Mouse (Mus musculus): ENCODE measurements around the gene Fam227a.
"Not testable (repeated sequence)": the region's sequence is repeated elsewhere in the genome, so short reads cannot be mapped to it uniquely, and the experiment has no call there.

Gene Fam227a

GRCm38 (mm10) chr15:79683707-79684465 is 25.1 kb upstream of the Fam227a start:
- DNase-seq (ENCODE audit: low spot score in 2 of 2) = no peak

DNA sequence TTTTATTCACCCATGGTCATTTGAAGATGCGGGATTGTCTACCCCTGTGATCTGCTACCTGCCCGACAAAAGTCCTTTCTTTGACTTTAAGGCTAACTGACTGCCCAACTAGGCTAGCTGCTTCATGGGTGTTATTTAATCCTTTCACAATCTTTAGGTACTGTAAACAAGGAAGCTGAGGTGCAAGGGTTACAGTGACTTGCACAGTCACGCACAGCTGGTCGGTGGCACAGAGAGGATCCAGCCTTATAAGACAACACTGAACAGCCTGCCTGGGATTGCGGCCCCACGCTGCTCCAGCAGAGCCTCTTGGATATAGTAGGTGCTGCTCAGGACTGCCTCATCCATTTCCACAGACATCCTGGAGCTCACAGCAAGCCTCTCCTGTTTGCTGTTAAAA is 24.4 kb upstream of the Fam227a start:
- no peak for DNase-seq (ENCODE audit: low spot score in 2 of 2)

- DNase-seq (ENCODE audit: low spot score in 2 of 2) = no peak
Measured at GRCm38 (mm10) chr15:79681973-79682372, 23.2 kb upstream of the Fam227a start.

DNA sequence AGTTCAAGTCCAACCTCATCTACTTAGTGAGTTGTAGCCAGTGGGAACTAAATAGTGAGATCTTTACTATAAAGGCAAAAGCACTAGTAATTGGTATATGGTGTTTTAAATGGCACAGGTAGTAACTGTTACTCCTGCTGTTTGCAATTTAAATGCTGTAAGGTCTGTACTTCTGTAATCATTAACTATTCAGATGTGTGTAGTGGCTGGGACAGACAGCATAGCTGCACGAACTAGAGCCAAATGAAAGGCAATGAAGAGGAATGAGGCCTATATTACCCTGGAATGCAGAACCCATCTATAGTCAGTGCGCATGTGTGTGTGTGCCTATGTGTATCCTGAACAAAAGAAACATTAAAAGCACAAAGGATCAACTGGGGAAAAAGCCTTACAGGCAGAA is 19.2 kb upstream of the Fam227a start:
- no peak for DNase-seq (ENCODE audit: low spot score in 2 of 2)

DNA sequence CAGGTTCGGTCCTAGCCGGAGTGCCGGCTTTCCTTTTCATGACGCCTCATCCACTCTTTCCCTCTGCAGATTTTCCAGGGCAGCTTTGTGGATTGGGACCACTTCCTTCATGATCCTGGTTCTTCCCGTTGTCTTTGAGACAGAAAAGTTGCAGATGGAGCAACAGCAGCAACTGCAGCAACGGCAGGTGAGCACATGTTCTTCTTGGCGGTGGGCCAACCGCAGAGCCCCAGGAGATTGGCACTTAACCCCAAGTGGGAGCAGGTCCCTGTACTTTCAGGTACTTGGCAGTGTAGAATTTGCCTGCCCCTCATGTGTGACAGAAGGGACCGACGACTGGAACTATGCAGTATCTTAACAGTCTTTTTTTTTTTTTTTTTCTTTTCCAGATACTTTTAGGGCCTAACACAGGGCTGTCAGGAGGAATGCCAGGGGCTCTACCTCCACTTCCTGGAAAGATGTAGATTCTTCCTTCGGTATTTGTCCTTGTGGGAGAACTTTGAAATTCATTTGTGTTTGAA is 13.1 kb upstream of the Fam227a start:
- DNase-seq (ENCODE audit: low spot score in 2 of 2) = not testable (repeated sequence)

- DNase-seq (ENCODE audit: low spot score in 2 of 2) = no peak
Measured at GRCm38 (mm10) chr15:79670972-79671299, 12.2 kb upstream of the Fam227a start.

- peak; percentile 93 for DNase-seq (ENCODE audit: low spot score in 2 of 2)
Measured at GRCm38 (mm10) chr15:79670249-79670971, 11.7 kb upstream of the Fam227a start, which contains the start of gene Tomm22. Gene Tomm22, plus strand, starts transcription at chr15:79670861.

DNA sequence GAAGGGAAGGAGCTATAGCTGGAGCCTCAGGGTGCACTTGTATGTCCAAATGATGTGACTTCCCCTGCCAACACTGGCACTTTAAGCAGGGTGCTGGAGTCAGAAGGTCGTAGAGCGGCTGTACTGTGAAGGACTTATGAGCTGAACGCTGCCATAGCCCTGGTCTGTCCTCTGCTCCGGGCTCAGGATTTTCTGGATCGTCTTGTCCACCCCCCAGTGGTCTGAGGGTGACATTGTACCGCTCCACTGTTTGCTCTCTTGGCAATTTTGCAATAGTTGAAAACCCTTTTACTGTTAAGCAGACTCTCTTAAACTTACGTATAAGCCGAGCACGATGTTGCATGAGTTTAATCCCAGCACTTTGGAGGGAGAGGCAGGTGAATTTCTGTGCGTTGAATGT is 10.4 kb upstream of the Fam227a start:
- no peak for DNase-seq (ENCODE audit: low spot score in 2 of 2)

GRCm38 (mm10) chr15:79664666-79665065 is 5.9 kb upstream of the Fam227a start:
- no peak for DNase-seq (ENCODE audit: low spot score in 2 of 2)

- DNase-seq (ENCODE audit: low spot score in 2 of 2) = peak in 1 of 2 experiments; percentile 43
Measured at GRCm38 (mm10) chr15:79661852-79662251, 3.1 kb upstream of the Fam227a start.

DNA sequence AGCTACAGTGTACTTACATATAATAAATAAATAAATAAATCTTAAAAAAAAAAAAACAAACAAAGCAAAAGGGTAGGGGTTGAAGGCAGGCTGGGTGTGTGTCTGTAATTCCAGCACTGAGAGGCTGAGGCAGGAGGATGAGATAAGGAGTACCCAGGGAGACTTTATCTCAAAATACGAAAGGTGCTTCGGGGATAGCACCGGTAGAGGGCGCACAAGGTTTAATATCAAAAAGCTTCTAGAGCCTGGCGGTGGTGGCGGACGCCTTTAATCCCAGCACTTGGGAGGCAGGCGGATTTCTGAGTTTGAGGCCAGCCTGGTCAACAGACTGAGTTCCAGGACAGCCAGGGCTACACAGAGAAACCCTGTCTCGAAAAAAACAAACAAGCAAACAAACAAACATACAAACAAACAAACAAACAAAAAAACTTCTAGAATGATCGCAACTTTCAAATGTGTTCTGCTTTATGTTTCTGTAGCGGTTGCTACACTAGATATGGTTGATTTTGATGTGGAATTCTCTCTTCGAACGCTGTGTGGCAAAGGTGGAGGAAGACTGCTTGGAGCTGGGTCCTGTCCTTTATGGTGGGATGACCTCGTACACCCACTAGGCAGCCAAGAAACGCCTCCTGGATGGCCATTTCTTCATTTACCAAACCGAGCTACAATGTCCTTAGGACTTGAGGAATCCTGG is 772 bp downstream of the Fam227a start:
- peak; percentile 75 to 86 for DNase-seq (ENCODE audit: low spot score in 2 of 2)

DNA sequence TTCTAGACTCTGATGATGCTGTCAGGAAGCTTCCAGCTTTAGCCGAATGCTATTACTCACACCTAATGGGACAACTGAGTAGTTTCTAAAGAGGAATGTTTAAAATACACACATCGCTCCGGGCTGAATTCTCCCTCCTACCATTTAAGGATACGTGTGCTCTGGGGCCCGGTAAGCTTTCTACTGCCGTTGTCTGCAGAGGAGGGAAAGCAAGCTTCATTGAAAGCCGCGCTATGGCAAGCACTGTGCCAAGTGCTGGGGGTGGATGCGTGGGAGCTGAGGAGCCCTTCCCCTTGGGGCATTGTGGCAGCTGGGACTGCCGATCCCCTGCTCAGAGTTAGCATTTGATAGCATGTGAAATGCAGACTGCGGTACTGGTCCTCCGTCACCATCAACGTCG is 2.3 kb downstream of the Fam227a start:
- no peak for DNase-seq (ENCODE audit: low spot score in 2 of 2)

DNA sequence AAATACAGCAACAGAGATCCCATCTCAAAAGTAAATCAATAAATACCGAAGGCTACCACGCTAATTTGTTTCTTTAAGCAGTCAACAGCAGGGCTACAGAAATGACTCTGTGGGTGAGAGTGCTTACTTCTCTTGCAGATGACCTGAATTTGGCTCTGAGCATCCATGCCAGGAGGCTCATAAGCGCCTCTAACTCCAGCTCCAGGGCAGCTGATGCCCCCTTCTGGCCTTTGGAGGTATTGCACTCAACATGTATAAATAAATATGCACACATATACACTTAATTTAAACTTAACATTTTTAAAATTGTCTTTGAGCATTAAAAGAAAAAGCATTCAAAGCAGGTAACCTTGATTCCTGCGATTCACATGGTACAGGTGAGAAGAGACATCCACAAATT is 7.3 kb downstream of the Fam227a start:
- no peak for DNase-seq (ENCODE audit: low spot score in 2 of 2)

DNA sequence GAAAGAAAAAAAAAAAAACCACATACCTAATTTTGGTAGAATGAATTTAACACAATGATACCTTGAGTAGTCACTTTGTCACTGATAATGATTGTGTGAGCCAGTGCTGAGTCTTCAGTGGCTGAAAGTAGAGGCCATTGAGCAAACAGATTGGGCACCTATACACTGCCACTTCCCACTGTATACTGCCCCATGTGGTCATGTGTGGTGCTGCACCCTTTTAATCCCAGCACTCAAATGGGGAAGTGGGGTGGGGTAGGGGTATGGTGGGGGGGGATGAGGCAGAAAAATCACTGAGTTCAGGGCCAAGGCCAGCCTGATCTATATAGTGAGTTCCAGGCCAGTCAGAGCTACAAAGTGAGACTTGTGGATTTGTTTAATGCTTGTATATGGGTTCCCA is 8.2 kb downstream of the Fam227a start:
- peak; percentile 29 to 58 for DNase-seq (ENCODE audit: low spot score in 2 of 2)

- DNase-seq (ENCODE audit: low spot score in 2 of 2) = no peak
Measured at GRCm38 (mm10) chr15:79648130-79648529, 10.6 kb downstream of the Fam227a start.

DNA sequence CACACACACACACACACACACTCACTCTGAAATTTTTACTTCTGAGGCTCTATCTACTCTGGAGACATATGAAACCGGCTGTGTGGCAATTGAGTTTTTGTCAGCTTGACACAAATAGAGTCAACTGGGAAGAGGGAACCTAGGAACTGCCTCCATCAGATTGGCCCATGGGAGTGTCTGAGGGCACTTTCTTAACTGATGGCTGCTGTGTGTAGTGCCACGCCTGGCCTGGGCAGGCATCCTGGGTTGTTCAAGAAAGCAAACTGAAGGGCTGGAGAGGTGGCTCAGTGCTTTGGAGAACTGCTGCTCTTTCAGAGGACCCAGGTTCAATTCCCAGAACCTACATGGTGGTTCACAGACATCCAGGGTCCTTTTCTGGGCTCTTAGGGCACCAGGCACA is 13.3 kb downstream of the Fam227a start:
- DNase-seq (ENCODE audit: low spot score in 2 of 2) = no peak

- DNase-seq (ENCODE audit: low spot score in 2 of 2) = no peak
Measured at GRCm38 (mm10) chr15:79641135-79641817, 17.5 kb downstream of the Fam227a start.

DNA sequence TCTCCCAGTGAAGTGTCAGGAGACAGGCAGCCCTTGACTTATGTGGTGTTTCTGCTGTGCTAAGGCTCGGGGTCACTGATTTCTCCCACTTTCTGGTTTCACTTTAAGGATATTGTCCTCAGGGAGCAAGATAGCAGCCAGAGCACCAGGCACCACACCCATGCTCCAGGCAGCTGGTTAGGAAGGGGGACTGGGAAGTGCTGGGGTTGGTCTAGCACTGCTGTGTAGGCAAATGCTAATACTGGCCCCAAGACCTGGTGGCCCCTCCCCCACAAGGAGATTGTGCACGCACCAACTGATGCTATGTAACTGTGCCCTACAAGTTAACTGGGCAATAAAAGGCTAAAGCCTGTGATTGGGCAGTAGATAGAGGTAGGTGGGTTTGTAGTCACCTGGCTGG is 28.3 kb downstream of the Fam227a start:
- DNase-seq (ENCODE audit: low spot score in 2 of 2) = no peak

DNA sequence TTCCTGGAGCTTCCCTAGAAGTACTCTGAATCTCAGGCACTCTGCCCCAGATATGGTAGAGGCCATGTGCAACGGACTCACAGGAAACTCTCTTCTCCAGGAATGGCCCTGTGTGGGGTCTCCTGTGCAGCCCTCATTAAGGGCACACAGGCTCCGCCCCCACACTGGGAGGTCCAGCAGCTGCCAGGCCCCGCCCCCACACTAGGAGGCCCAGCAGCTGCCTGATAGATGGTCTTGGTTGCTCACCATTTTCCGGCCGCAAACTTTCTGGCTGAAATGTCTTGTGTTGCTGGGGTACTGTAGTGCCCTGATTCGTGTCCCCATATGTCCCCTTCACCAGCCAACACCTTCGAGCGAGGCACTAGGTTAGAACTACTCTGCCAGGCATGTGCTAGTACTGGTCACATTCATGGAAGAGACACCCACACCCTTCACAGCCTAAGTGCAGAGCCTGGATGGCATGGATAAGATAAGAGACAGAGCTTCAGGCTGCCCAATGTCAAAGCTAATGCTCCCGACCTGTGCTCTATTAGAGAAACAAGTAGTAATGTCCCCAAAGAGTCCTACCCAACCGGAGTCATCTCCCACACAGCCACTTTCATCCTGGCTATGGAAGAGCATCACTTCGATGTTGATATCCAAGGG is 38.9 kb downstream of the Fam227a start:
- no peak for DNase-seq (ENCODE audit: low spot score in 2 of 2)

- no peak for DNase-seq (ENCODE audit: low spot score in 2 of 2)
Measured at GRCm38 (mm10) chr15:79618456-79618855, 40.3 kb downstream of the Fam227a start.

DNA sequence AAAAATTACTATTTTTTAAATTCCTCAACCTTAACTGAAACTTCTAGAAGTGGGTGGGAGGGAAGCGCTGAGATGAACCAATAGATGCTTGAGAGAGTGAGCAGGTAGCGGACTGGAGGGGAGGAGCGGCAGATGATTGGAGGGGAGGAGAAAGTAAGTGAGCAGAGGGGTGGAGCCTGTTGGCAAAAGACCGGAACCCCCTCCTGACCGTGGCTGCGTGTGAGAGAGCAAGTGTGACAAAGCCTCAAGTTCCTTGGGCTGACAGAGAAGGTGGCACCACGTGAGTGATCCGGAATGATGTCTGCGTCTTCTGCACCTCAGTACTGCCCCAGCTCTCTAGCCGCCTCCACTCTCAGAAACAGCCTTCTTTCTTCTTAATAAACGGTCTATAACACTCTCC is 41.6 kb downstream of the Fam227a start:
- no peak for DNase-seq (ENCODE audit: low spot score in 2 of 2)

All from spleen, postnatal 36 days (tissue).